Mouse (Mus musculus): ENCODE results near the gene Tmem50b. TPM values are rescaled to one million over a fixed set of nuclear protein-coding genes. Genes with fewer than 3 reads are reported as not detected.

Gene Tmem50b
- polyA plus RNA-seq, 1 experiment from 2014 or later, result 31.4 TPM

- no peaks in the 10 kb centered on the region for H3K27me3 ChIP-seq
- H3K4me1 ChIP-seq, result 0 out of 2 replicates have a peak, but pooled peaks cover under 1% of the 10 kb centered on the region
- no peak overlapping the region for H3K9ac ChIP-seq
- no peaks in the 10 kb centered on the region for H3K9me3 ChIP-seq
- 56% methylated on average over 9 of the region's 9 CpGs for WGBS
- 0 out of 2 replicates have a peak, but pooled peaks have one; percentile 25 for ATAC-seq (ENCODE audit: insufficient number of reproducible peaks, insufficient read depth, low FRiP score, low TSS enrichment)
- no peak overlapping the region for H3K4me2 ChIP-seq (replicated peaks)
- H3K4me3 ChIP-seq, result no peak overlapping the region
- peaks cover 55% of the 10 kb centered on the region for H3K36me3 ChIP-seq
- H3K27ac ChIP-seq, result no peak overlapping the region
Observed at GRCm38 (mm10) chr16:91561099-91561498, 36.5 kb downstream of the Tmem50b start.

GRCm38 (mm10) chr16:91557693-91558092 lies 39.9 kb downstream of the Tmem50b start:
- 89% methylated on average over 15 of the region's 15 CpGs for WGBS
- Histone ChIP-seq H3K4me2 (replicated peaks) (no peak overlapping the region), H3K4me1 (peaks cover 18% of the 10 kb centered on the region), H3K9me3 (no peaks in the 10 kb centered on the region), H3K27me3 (no peaks in the 10 kb centered on the region), H3K4me3 (no peak overlapping the region), H3K27ac (no peak overlapping the region), H3K9ac (no peak overlapping the region), H3K36me3 (peaks cover 41% of the 10 kb centered on the region)
- ATAC-seq (ENCODE audit: insufficient number of reproducible peaks, insufficient read depth, low FRiP score, low TSS enrichment), result no peak

GRCm38 (mm10) chr16:91557214-91557613 lies 40.4 kb downstream of the Tmem50b start:
- H3K9me3 ChIP-seq, result no peaks in the 10 kb centered on the region
- H3K27me3 ChIP-seq, result no peaks in the 10 kb centered on the region
- no peak overlapping the region for H3K27ac ChIP-seq
- ATAC-seq (ENCODE audit: insufficient number of reproducible peaks, insufficient read depth, low FRiP score, low TSS enrichment), result no peak
- 31% methylated on average over 7 of the region's 7 CpGs for WGBS
- peaks cover 18% of the 10 kb centered on the region for H3K4me1 ChIP-seq
- H3K9ac ChIP-seq, result no peak overlapping the region
- peaks cover 37% of the 10 kb centered on the region for H3K36me3 ChIP-seq
- H3K4me2 ChIP-seq (replicated peaks), result no peak overlapping the region
- no peak overlapping the region for H3K4me3 ChIP-seq

GRCm38 (mm10) chr16:91556659-91557058 lies 40.9 kb downstream of the Tmem50b start:
- ATAC-seq (ENCODE audit: insufficient number of reproducible peaks, insufficient read depth, low FRiP score, low TSS enrichment), result no peak
- Histone ChIP-seq H3K9me3 (no peaks in the 10 kb centered on the region), H3K9ac (no peak overlapping the region), H3K4me3 (no peak overlapping the region), H3K4me1 (peaks cover 18% of the 10 kb centered on the region), H3K4me2 (replicated peaks) (no peak overlapping the region), H3K27me3 (no peaks in the 10 kb centered on the region), H3K36me3 (peaks cover 31% of the 10 kb centered on the region), H3K27ac (0 out of 2 replicates have a peak overlapping the region, but pooled peaks have one; percentile 17)
- WGBS, result 52% methylated on average over 15 of the region's 15 CpGs

GRCm38 (mm10) chr16:91555017-91555605 lies 42.5 kb downstream of the Tmem50b start:
- no peaks in the 10 kb centered on the region for H3K9me3 ChIP-seq
- no peak overlapping the region for H3K27ac ChIP-seq
- 86% methylated on average over 8 of the region's 8 CpGs for WGBS
- no peak overlapping the region for H3K4me3 ChIP-seq
- peaks cover 23% of the 10 kb centered on the region for H3K36me3 ChIP-seq
- no peak overlapping the region for H3K9ac ChIP-seq
- H3K4me2 ChIP-seq (replicated peaks), result no peak overlapping the region
- ATAC-seq (ENCODE audit: insufficient number of reproducible peaks, insufficient read depth, low FRiP score, low TSS enrichment), result no peak
- peaks cover 18% of the 10 kb centered on the region for H3K4me1 ChIP-seq
- H3K27me3 ChIP-seq, result no peaks in the 10 kb centered on the region

GRCm38 (mm10) chr16:91553625-91554024 lies 44.0 kb downstream of the Tmem50b start:
- Histone ChIP-seq H3K36me3 (peaks cover 13% of the 10 kb centered on the region), H3K4me2 (replicated peaks) (no peak overlapping the region), H3K9ac (no peak overlapping the region), H3K9me3 (no peaks in the 10 kb centered on the region), H3K27me3 (no peaks in the 10 kb centered on the region), H3K4me3 (no peak overlapping the region), H3K27ac (no peak overlapping the region), H3K4me1 (peaks cover 26% of the 10 kb centered on the region)
- no peak for ATAC-seq (ENCODE audit: insufficient number of reproducible peaks, insufficient read depth, low FRiP score, low TSS enrichment)
- WGBS, result 42% methylated on average over 12 of the region's 12 CpGs

GRCm38 (mm10) chr16:91552072-91552471 lies 45.5 kb downstream of the Tmem50b start:
- H3K27me3 ChIP-seq, result no peaks in the 10 kb centered on the region

GRCm38 (mm10) chr16:91551081-91551524 lies 46.5 kb downstream of the Tmem50b start:
- Histone ChIP-seq H3K27ac (no peak overlapping the region), H3K4me2 (replicated peaks) (no peak overlapping the region), H3K9me3 (no peaks in the 10 kb centered on the region), H3K36me3 (0 out of 2 replicates have a peak, but pooled peaks cover 4% of the 10 kb centered on the region), H3K27me3 (no peaks in the 10 kb centered on the region), H3K4me1 (peaks cover 36% of the 10 kb centered on the region), H3K4me3 (no peak overlapping the region), H3K9ac (no peak overlapping the region)
- no peak for ATAC-seq (ENCODE audit: insufficient number of reproducible peaks, insufficient read depth, low FRiP score, low TSS enrichment)
- WGBS, result 66% methylated on average over 10 of the region's 10 CpGs

More at GRCm38 (mm10) chr16:91552072-91552471, 45.5 kb downstream of the Tmem50b start:
- 0 out of 2 replicates have a peak, but pooled peaks cover 4% of the 10 kb centered on the region for H3K36me3 ChIP-seq
- H3K4me3 ChIP-seq, result no peak overlapping the region
- no peak overlapping the region for H3K4me2 ChIP-seq (replicated peaks)
- H3K9me3 ChIP-seq, result no peaks in the 10 kb centered on the region
- H3K9ac ChIP-seq, result no peak overlapping the region
- no peak for ATAC-seq (ENCODE audit: insufficient number of reproducible peaks, insufficient read depth, low FRiP score, low TSS enrichment)
- 61% methylated on average over 9 of the region's 9 CpGs for WGBS
- H3K27ac ChIP-seq, result no peak overlapping the region
- H3K4me1 ChIP-seq, result peaks cover 36% of the 10 kb centered on the region

- Histone ChIP-seq H3K27ac (no peak overlapping the region), H3K4me2 (replicated peaks) (no peak overlapping the region), H3K27me3 (no peaks in the 10 kb centered on the region), H3K4me1 (peaks cover 32% of the 10 kb centered on the region), H3K4me3 (no peak overlapping the region), H3K9ac (no peak overlapping the region), H3K36me3 (no peaks in the 10 kb centered on the region), H3K9me3 (no peaks in the 10 kb centered on the region)
- 60% methylated on average over 5 of the region's 5 CpGs for WGBS
- ATAC-seq (ENCODE audit: insufficient number of reproducible peaks, insufficient read depth, low FRiP score, low TSS enrichment), result no peak
Observed at GRCm38 (mm10) chr16:91549616-91550015, 48.0 kb downstream of the Tmem50b start.

- H3K4me2 ChIP-seq (replicated peaks), result peak overlapping the region; percentile 73
- H3K4me3 ChIP-seq, result no peak overlapping the region
- no peak overlapping the region for H3K27ac ChIP-seq
- H3K36me3 ChIP-seq, result no peaks in the 10 kb centered on the region
- H3K9me3 ChIP-seq, result no peaks in the 10 kb centered on the region
- WGBS, result 69% methylated on average over 2 of the region's 2 CpGs
- ATAC-seq (ENCODE audit: insufficient number of reproducible peaks, insufficient read depth, low FRiP score, low TSS enrichment), result no peak
- H3K27me3 ChIP-seq, result no peaks in the 10 kb centered on the region
- no peak overlapping the region for H3K9ac ChIP-seq
- H3K4me1 ChIP-seq, result peaks cover 28% of the 10 kb centered on the region
Observed at GRCm38 (mm10) chr16:91548996-91549395, 48.6 kb downstream of the Tmem50b start.

- H3K4me1 ChIP-seq, result peaks cover 24% of the 10 kb centered on the region
- H3K4me3 ChIP-seq, result no peak overlapping the region
Observed at GRCm38 (mm10) chr16:91548586-91548985, 49.0 kb downstream of the Tmem50b start.

GRCm38 (mm10) chr16:91547974-91548373 lies 49.6 kb downstream of the Tmem50b start:
- Histone ChIP-seq H3K27me3 (no peaks in the 10 kb centered on the region), H3K9me3 (no peaks in the 10 kb centered on the region), H3K4me3 (peak overlapping the region; percentile 94), H3K4me1 (peaks cover 18% of the 10 kb centered on the region), H3K9ac (no peak overlapping the region), H3K27ac (no peak overlapping the region), H3K4me2 (replicated peaks) (peak overlapping the region; percentile 73), H3K36me3 (no peaks in the 10 kb centered on the region)
- no peak for ATAC-seq (ENCODE audit: insufficient number of reproducible peaks, insufficient read depth, low FRiP score, low TSS enrichment)
- 41% methylated on average over 5 of the region's 5 CpGs for WGBS

More at GRCm38 (mm10) chr16:91548586-91548985, 49.0 kb downstream of the Tmem50b start:
- H3K4me2 ChIP-seq (replicated peaks), result peak overlapping the region; percentile 73
- 40% methylated on average over 5 of the region's 5 CpGs for WGBS
- H3K9ac ChIP-seq, result no peak overlapping the region
- no peaks in the 10 kb centered on the region for H3K36me3 ChIP-seq
- no peaks in the 10 kb centered on the region for H3K27me3 ChIP-seq
- no peaks in the 10 kb centered on the region for H3K9me3 ChIP-seq
- no peak overlapping the region for H3K27ac ChIP-seq
- no peak for ATAC-seq (ENCODE audit: insufficient number of reproducible peaks, insufficient read depth, low FRiP score, low TSS enrichment)
